Mouse (Mus musculus): ENCODE results near the gene Gstp1.

- TF ChIP-seq POLR2A (IDR thresholded peaks at IDR 0.05; ENCODE audit: low read depth, low read length) (no peak), CTCF (conservative IDR thresholded peaks at IDR 0.05; ENCODE audit: insufficient read depth, insufficient read length, low read depth, low read length) (no peak)
These were observed 34.1 kb downstream of the Gstp1 start for GRCm38 (mm10) chr19:4003641-4004040.

Measured in kidney, adult 2 months (tissue).